Mouse (Mus musculus): Measurements from ENCODE around the gene Olfr1451. TPM values are rescaled to one million over a fixed set of nuclear protein-coding genes. Genes with fewer than 3 reads are reported as not detected.
"Not testable (repeated sequence)": the region's sequence is repeated elsewhere in the genome, so short reads cannot be mapped to it uniquely, and the experiment has no call there.

The Olfr1451 gene
- total RNA-seq (2021), result not detected

DNA sequence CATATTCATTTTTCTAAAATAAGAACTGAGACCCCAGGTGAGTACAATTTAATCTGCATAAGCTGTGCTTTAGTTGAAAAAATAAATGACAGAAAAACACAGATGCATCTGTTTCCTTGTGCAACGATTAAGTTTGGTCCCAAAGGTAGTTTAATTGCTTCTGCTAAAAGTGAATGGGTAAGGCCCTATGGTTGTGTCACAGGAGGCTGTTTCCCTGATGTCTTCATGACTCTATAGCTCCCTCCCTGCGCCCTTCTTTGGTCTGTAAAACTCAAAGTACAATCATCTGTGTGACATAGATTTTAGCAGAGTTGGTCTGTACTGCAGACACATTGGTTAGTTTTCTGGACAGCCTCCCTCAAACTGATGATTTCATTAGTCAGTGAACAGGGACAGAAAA, at the start of gene Olfr1451:
TSS of gene Olfr1451 (plus strand) at position 301 of the 400 bp plus-strand sequence.
- no peak for DNase-seq

DNA sequence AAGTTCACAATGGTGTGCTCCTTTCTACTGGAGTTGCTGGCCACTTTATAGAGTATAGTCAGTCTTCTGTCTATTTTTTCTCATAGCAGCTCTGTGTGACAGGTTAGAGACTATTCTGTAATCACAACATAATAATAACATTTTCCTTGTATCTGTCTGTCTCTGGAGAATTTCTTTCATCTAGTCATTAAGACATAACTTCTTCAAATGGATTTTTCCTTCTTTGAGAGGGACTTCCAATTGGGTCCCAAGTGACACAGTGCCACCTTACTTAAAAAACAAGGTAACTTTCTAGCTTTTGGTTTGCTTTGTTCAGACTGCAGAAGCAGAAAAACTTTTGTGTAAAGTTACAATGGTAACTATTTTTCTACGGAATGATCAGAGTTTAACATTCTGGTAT, 44.9 kb upstream of the Olfr1451 start, which contains the start of gene Olfr1450:
TSS of gene Olfr1450 (plus strand) at position 301 of the 400 bp plus-strand sequence.
- no peak for DNase-seq

DNA sequence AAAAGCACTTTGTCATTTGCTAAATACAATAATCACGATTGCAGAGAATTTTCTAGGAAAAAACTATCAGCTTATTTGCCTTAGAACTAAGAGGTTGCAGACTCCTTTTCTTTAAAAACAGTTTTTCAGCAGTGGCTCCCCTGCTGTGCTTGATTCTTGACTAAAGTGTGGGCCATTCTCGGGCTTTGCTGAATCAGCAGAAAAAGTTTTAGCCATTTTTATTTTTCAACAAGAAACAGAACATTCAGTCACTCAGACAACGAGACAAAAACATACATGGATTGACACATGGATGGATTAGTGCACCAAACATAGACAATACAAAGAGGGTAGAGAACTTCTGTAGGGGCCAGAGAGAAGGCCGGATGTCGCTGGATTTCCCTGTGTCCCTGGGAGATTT, 24.7 kb upstream of the Olfr1451 start:
- DNase-seq, result not testable (repeated sequence)

DNA sequence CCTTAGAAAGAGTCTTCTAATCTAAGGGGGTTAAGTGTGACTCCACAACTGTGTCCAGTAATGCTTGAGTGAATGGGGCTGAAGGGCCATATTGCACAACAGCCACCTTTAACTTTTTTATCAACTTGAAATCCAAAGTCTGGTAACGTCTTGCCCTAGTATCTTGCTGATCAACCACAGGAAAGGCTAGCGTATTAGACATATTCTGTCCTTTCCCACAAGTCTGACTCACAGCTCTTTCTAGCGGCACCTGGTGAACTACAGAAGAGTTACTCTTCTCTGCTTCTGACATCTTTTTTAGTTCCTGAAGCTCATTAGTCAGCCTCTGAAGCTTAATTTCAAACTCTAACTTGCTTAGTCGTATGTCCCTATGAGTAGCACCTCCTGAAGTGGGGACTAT, 2.5 kb upstream of the Olfr1451 start:
- DNase-seq, result not testable (repeated sequence)

DNA sequence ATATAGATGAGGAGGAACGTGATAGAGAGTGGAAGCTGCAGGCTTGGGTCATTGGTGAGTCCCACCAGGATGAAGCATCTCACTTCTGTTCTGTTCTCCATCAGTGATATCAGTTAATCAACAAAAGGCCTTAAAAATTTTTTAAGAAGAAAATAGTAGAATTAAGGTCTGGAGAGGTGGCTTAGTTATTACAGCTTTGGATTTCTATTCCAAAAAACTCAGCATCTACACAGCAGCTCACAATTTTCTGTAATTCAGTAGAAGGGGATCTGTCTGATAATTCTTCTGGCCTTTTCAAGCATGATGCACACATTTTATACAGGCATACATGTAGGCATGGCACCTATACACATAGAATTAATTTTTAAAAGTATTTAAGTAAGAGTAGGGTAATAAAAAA, 33.4 kb downstream of the Olfr1451 start, which contains the start of gene Olfr1453:
TSS of gene Olfr1453 (minus strand) at position 101 of the 400 bp plus-strand sequence.
- no peak for DNase-seq

Other genes starting within 250 kb of the Olfr1451 start
- gene Cntf, start 229.4 kb upstream of the Olfr1451 start, total RNA-seq (2021), result 1 to 10 TPM; 3.1 to 3.5 TPM
- gene Zfp91, start 198.9 kb upstream of the Olfr1451 start, total RNA-seq (2021), result 10 to 100 TPM; 81.2 to 83.3 TPM
- under 1 TPM; 0.67 to 0.90 TPM for gene Lpxn, start 198.8 kb upstream of the Olfr1451 start, total RNA-seq (2021)
- not detected for gene Gm5244, start 148.3 kb upstream of the Olfr1451 start, total RNA-seq (2021)
- gene Olfr1444, start 137.7 kb upstream of the Olfr1451 start, total RNA-seq (2021), result not detected
- gene Olfr1445, start 111.2 kb upstream of the Olfr1451 start, total RNA-seq (2021), result not detected
- gene Olfr1446, start 101.5 kb upstream of the Olfr1451 start, total RNA-seq (2021), result not detected
- not detected for gene Olfr1447, start 91.3 kb upstream of the Olfr1451 start, total RNA-seq (2021)
- gene Olfr1448, start 70.6 kb upstream of the Olfr1451 start, total RNA-seq (2021), result not detected
- not detected for gene Olfr1449, start 64.2 kb upstream of the Olfr1451 start, total RNA-seq (2021)
- not detected for gene Olfr1450, start 44.8 kb upstream of the Olfr1451 start, total RNA-seq (2021)
- not detected for gene Olfr1453, start 33.3 kb downstream of the Olfr1451 start, total RNA-seq (2021)
- gene Olfr1454, start 65.6 kb downstream of the Olfr1451 start, total RNA-seq (2021), result not detected
- not detected for gene Olfr1457, start 102.9 kb downstream of the Olfr1451 start, total RNA-seq (2021)
- not detected for gene Olfr1458, start 111.8 kb downstream of the Olfr1451 start, total RNA-seq (2021)
- gene Olfr1459, start 154.5 kb downstream of the Olfr1451 start, total RNA-seq (2021), result not detected
- not detected for gene Olfr1461, start 168.0 kb downstream of the Olfr1451 start, total RNA-seq (2021)
- not detected for gene Olfr1462, start 190.7 kb downstream of the Olfr1451 start, total RNA-seq (2021)
- not detected for gene Olfr1463, start 236.3 kb downstream of the Olfr1451 start, total RNA-seq (2021)

Measured in heart, postnatal 4 days (tissue).